9 mouse cellular contexts compared by ENCODE assay signal in the genomic region with DNA sequence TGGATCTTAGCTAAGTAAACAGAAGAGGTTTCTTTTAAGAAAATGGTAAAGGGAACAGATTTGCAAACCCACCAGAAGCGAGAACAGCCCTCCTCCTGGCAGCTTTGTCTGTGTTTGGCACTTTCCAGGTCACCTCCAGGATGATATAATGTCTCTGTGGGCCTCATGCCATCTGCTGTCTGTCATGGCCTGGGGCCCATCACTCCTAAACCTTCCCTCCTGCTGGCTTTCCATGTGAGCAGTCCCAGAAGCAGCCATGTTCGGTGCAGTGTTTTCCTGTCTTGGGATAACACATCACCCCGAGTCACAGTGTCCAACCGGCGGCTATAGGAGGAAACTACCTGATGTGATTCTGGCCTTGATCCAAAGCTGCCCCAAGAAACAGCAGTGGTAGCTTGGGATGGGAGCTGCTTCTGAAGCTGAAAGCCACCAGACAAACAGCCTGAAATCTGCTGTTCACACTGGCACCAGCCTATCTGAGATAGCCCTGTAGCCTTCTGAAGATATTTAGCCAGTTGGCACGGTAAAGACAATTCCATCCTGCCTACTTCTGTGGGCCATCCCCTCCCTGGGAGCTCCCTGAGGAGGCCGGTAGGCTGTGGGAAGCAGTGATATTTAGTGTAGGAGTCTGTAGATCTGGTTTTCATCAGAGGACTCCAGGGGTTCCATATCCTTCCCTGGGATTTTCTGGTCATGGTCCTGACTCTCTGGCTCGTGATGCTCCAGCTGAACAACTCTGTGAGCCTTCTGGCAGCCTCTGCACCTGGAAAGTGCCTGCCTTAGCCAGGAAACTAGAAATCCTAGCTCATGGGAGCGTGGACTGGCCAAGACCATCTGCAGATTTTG. TPM values are rescaled to one million over a fixed set of nuclear protein-coding genes. Genes with fewer than 3 reads are reported as not detected.
DNase-seq lines count a peak whose midpoint lies in the region; ATAC-seq and TF ChIP-seq lines count a peak whose summit lies in the region.
"Had no signal": no experiment of that assay in that cellular context is flagged by ENCODE, and none has a peak within 500 bp of the region (broad histone marks: within the 10 kb centered on the region; RNA-seq: fewer than 3 reads in every experiment).

No protein-coding gene starts in this region.

- 53% methylated on average over 9 of the region's 9 CpGs for WGBS in heart, embryonic 12.5 days
- 50% methylated on average over 9 of the region's 9 CpGs for WGBS in forebrain, embryonic 15.5 days
- 36% methylated on average over 9 of the region's 9 CpGs for WGBS in limb, embryonic 14.5 days
- 65% methylated on average over 9 of the region's 9 CpGs for WGBS in kidney, adult 2 months

- peaks cover 15% of the 10 kb centered on the region for H3K4me1 ChIP-seq in heart, embryonic 12.5 days (replicated peaks)
- H3K4me1 ChIP-seq in forebrain, embryonic 15.5 days, result peaks cover 19% of the 10 kb centered on the region
- peaks cover 10% of the 10 kb centered on the region; the same call in 1 of the 2 replicates for H3K4me1 ChIP-seq in limb, embryonic 14.5 days (ENCODE audit: control insufficient read depth, insufficient read depth, low read length)
- no peaks in the 10 kb centered on the region for H3K4me1 ChIP-seq in kidney, adult 2 months (ENCODE audit: control insufficient read depth, insufficient read depth, low read length)

- no peak overlapping the region for H3K4me3 ChIP-seq in heart, embryonic 12.5 days
- H3K4me3 ChIP-seq in forebrain, embryonic 15.5 days, result no peak overlapping the region
- no peak overlapping the region for H3K4me3 ChIP-seq in limb, embryonic 14.5 days (replicated peaks; ENCODE audit: low read length)
- H3K4me3 ChIP-seq in kidney, adult 2 months (ENCODE audit: insufficient read depth, low read depth, low read length), result no peak overlapping the region

- H3K9ac ChIP-seq in heart, embryonic 12.5 days, result no peak overlapping the region
- H3K9ac ChIP-seq in forebrain, embryonic 15.5 days (replicated peaks), result no peak overlapping the region
- H3K9ac ChIP-seq in limb, embryonic 14.5 days (ENCODE audit: low read depth, low read length, severe bottlenecking), result no peak overlapping the region

- H3K36me3 ChIP-seq in heart, embryonic 12.5 days, result no peaks in the 10 kb centered on the region
- no peaks in the 10 kb centered on the region for H3K36me3 ChIP-seq in forebrain, embryonic 15.5 days
- no peaks in the 10 kb centered on the region for H3K36me3 ChIP-seq in limb, embryonic 14.5 days (ENCODE audit: control insufficient read depth, insufficient read depth, low read length)
- H3K36me3 ChIP-seq in kidney, adult 2 months (ENCODE audit: control insufficient read depth, insufficient read depth, low read length), result no peaks in the 10 kb centered on the region

- H3K27me3 ChIP-seq in heart, embryonic 12.5 days (replicated peaks), result no peaks in the 10 kb centered on the region
- no peaks in the 10 kb centered on the region for H3K27me3 ChIP-seq in forebrain, embryonic 15.5 days
- H3K27me3 ChIP-seq in limb, embryonic 14.5 days (ENCODE audit: control insufficient read depth, insufficient read depth, low read length), result no peaks in the 10 kb centered on the region
- H3K27me3 ChIP-seq in kidney, adult 2 months (replicated peaks; ENCODE audit: control insufficient read depth, insufficient read depth, low read length), result no peaks in the 10 kb centered on the region; the same call in 1 of the 2 replicates

- no peak for ATAC-seq in heart, embryonic 12.5 days (ENCODE audit: insufficient number of reproducible peaks, low FRiP score)
- ATAC-seq in forebrain, embryonic 15.5 days (replicated peaks), result peak; percentile 78
- ATAC-seq in limb, embryonic 14.5 days (ENCODE audit: low FRiP score, low read depth), result peak; percentile 50
- ATAC-seq in megakaryocyte-erythroid progenitor cell, adult 5-6 weeks (replicated peaks; ENCODE audit: low FRiP score, low TSS enrichment, poor library complexity, severe bottlenecking), result no peak

- H3K4me2 ChIP-seq in heart, embryonic 12.5 days, result no peak overlapping the region
- no peak overlapping the region for H3K4me2 ChIP-seq in forebrain, embryonic 15.5 days (replicated peaks)
- H3K4me2 ChIP-seq in limb, embryonic 14.5 days (replicated peaks; ENCODE audit: low read depth, low read length, severe bottlenecking), result no peak overlapping the region; the same call in 1 of the 2 replicates

- TF ChIP-seq POLR2A in limb, embryonic 14.5 days (IDR thresholded peaks at IDR 0.05; ENCODE audit: borderline replicate concordance, extremely low read depth, insufficient read depth, insufficient read length), result no peak
- TF ChIP-seq POLR2A in kidney, adult 2 months (IDR thresholded peaks at IDR 0.05; ENCODE audit: low read depth, low read length), result no peak

- H3K27ac ChIP-seq in heart, embryonic 12.5 days (ENCODE audit: poor library complexity, severe bottlenecking), result no peak overlapping the region
- H3K27ac ChIP-seq in forebrain, embryonic 15.5 days (replicated peaks), result peak overlapping the region; percentile 88
- peak overlapping the region; percentile 48 for H3K27ac ChIP-seq in limb, embryonic 14.5 days (replicated peaks; ENCODE audit: low read depth, low read length)
- H3K27ac ChIP-seq in kidney, adult 2 months (ENCODE audit: insufficient read depth, low read depth, low read length), result no peak overlapping the region

- TF ChIP-seq CTCF in kidney, adult 2 months (conservative IDR thresholded peaks at IDR 0.05; ENCODE audit: insufficient read depth, insufficient read length, low read depth, low read length), result no peak

- peak; percentile 23 for DNase-seq in heart, adult 8-10 months (ENCODE audit: low spot score)
- DNase-seq in cerebellum, adult 11-12 months, result peak; percentile 90
- DNase-seq in limb, embryonic 14.5 days (ENCODE audit: low spot score), result peak; percentile 73
- DNase-seq in ovary, postnatal 14 days (ENCODE audit: low spot score), result no peak
- DNase-seq in kidney, adult 2 months, result no peak
- DNase-seq: lung, adult 18-20 months had no signal

- H3K9me3 ChIP-seq in heart, embryonic 12.5 days (replicated peaks), result peaks cover 2% of the 10 kb centered on the region; the same call in 1 of the 2 replicates
- no peaks in the 10 kb centered on the region for H3K9me3 ChIP-seq in forebrain, embryonic 15.5 days
- peaks cover 4% of the 10 kb centered on the region; the same call in 1 of the 2 replicates for H3K9me3 ChIP-seq in limb, embryonic 14.5 days (ENCODE audit: control insufficient read depth, low read length)

RNA-seq across cellular contexts. Expression of a gene that starts 53.3 kb away (rescaled TPM):
- total RNA-seq in heart, adult 8-10 months (2022), result 100 to 1,000 TPM; 234 to 417 (median 264) TPM
- 12.5 and 15.6 TPM in 2 replicates for polyA plus RNA-seq in heart, embryonic 12.5 days (2016; fragmentation: Nextera tagmentation; extraction: Ambion mirVana)
- 132 and 144 TPM in 2 replicates for polyA plus RNA-seq in forebrain, embryonic 15.5 days (2015; fragmentation: Nextera tagmentation; extraction: Ambion mirVana)
- polyA plus RNA-seq in limb, embryonic 14.5 days (2012; rRNA removed), result 39.1 and 43.9 TPM in 2 replicates
- 27.2 and 28.5 TPM in 2 replicates for polyA plus RNA-seq in limb, embryonic 14.5 days (2014; fragmentation: Nextera tagmentation; extraction: Ambion mirVana)
- total RNA-seq in megakaryocyte-erythroid progenitor cell, adult 5-6 weeks (2014; fragmentation: Nextera tagmentation), result 11.0 and 16.7 TPM in 2 replicates
- 23.5 and 47.3 TPM in 2 replicates for total RNA-seq in megakaryocyte-erythroid progenitor cell, adult 5-6 weeks (2017)
- 197 and 276 TPM in 2 replicates for polyA plus RNA-seq in kidney, adult 2 months (2012; rRNA removed)

Comparison
In these comparisons a context has a peak if more than half of its experiments do, and no peak if none do; other contexts are left out.
1. DNase-seq: peak in heart, adult 8-10 months (single experiment), cerebellum, adult 11-12 months (single experiment) and limb, embryonic 14.5 days (single experiment); none in ovary, postnatal 14 days (single experiment) and kidney, adult 2 months (single experiment).
2. ATAC-seq: peak in forebrain, embryonic 15.5 days (single experiment) and limb, embryonic 14.5 days (single experiment); none in heart, embryonic 12.5 days (single experiment) and megakaryocyte-erythroid progenitor cell, adult 5-6 weeks (single experiment).
3. H3K27ac ChIP-seq: peak in forebrain, embryonic 15.5 days (single experiment) and limb, embryonic 14.5 days (single experiment); none in heart, embryonic 12.5 days (single experiment) and kidney, adult 2 months (single experiment).